Mouse (Mus musculus): ENCODE results near the gene Gm36028. TPM values are rescaled to one million over a fixed set of nuclear protein-coding genes. Genes with fewer than 3 reads are reported as not detected.
A peak's percentile ranks its signal among the peaks of the same experiment; 100 is the strongest.

Gm36028 gene
- not detected in 2 replicates for polyA plus RNA-seq (2011; ENCODE audit: insufficient read length, low read depth, missing spikeins)

GRCm38 (mm10) chr16:37861029-37861428 is at the start of gene Gm36028:
Gene Gm36028, minus strand, starts transcription at chr16:37861146.
- no peak for TF ChIP-seq POLR2A (IDR thresholded peaks at IDR 0.05; ENCODE audit: low read depth, low read length)
- no peak for TF ChIP-seq CTCF (IDR thresholded peaks at IDR 0.05; ENCODE audit: borderline replicate concordance, insufficient read depth, low read length)
- Histone ChIP-seq H3K4me1 (ENCODE audit: control insufficient read depth, insufficient read depth, low read length) (no peaks in the 10 kb centered on the region), H3K4me3 (ENCODE audit: insufficient read depth, low read length) (no peak within 1 kb of the TSS), H3K27ac (ENCODE audit: insufficient read depth, low read length) (no peak within 1 kb of the TSS)

DNA sequence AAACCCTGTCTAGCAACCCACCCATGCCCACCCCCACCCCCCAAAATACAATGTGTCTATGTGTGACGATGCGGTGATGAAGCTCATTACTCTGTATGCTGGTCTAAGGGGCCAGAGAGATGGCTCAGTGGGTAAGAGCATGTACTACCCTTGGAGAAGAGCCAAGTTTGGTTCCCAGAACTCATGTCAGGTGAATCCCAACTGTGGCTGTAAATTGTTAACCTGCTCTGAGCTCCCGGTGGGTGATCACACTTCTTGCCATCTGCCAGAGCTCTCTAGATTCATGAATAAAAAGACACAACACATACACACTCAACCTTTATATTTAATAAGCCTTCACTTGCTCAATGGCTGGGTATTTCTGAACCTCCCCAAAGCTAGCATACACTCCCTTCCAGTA is 45.5 kb upstream of the Gm36028 start:
- Histone ChIP-seq H3K4me3 (ENCODE audit: insufficient read depth, low read length) (no peak overlapping the region), H3K27ac (ENCODE audit: insufficient read depth, low read length) (no peak overlapping the region), H3K4me1 (ENCODE audit: control insufficient read depth, insufficient read depth, low read length) (no peaks in the 10 kb centered on the region)
- TF ChIP-seq POLR2A (IDR thresholded peaks at IDR 0.05; ENCODE audit: low read depth, low read length): no peak
- TF ChIP-seq CTCF (IDR thresholded peaks at IDR 0.05; ENCODE audit: borderline replicate concordance, insufficient read depth, low read length): no peak

- TF ChIP-seq CTCF (IDR thresholded peaks at IDR 0.05; ENCODE audit: borderline replicate concordance, insufficient read depth, low read length) (no peak), POLR2A (IDR thresholded peaks at IDR 0.05; ENCODE audit: low read depth, low read length) (no peak)
- no peaks in the 10 kb centered on the region for H3K4me1 ChIP-seq (ENCODE audit: control insufficient read depth, insufficient read depth, low read length)
- H3K27ac ChIP-seq (ENCODE audit: insufficient read depth, low read length): no peak overlapping the region
- H3K4me3 ChIP-seq (ENCODE audit: insufficient read depth, low read length): no peak overlapping the region
These were observed 40.4 kb upstream of the Gm36028 start for GRCm38 (mm10) chr16:37901318-37901717.

- H3K27ac ChIP-seq (ENCODE audit: insufficient read depth, low read length): no peak overlapping the region
- TF ChIP-seq CTCF (IDR thresholded peaks at IDR 0.05; ENCODE audit: borderline replicate concordance, insufficient read depth, low read length): no peak
- TF ChIP-seq POLR2A (IDR thresholded peaks at IDR 0.05; ENCODE audit: low read depth, low read length): no peak
- no peaks in the 10 kb centered on the region for H3K4me1 ChIP-seq (ENCODE audit: control insufficient read depth, insufficient read depth, low read length)
- H3K4me3 ChIP-seq (ENCODE audit: insufficient read depth, low read length): no peak overlapping the region
These were observed 38.4 kb upstream of the Gm36028 start for GRCm38 (mm10) chr16:37899357-37899756.

GRCm38 (mm10) chr16:37898790-37899189 is 37.8 kb upstream of the Gm36028 start:
- Histone ChIP-seq H3K4me1 (ENCODE audit: control insufficient read depth, insufficient read depth, low read length) (peaks cover 3% of the 10 kb centered on the region), H3K4me3 (ENCODE audit: insufficient read depth, low read length) (no peak overlapping the region), H3K27ac (ENCODE audit: insufficient read depth, low read length) (no peak overlapping the region)
- TF ChIP-seq CTCF (IDR thresholded peaks at IDR 0.05; ENCODE audit: borderline replicate concordance, insufficient read depth, low read length) (no peak), POLR2A (IDR thresholded peaks at IDR 0.05; ENCODE audit: low read depth, low read length) (no peak)

- H3K4me1 ChIP-seq (ENCODE audit: control insufficient read depth, insufficient read depth, low read length): peaks cover 6% of the 10 kb centered on the region
- H3K4me3 ChIP-seq (ENCODE audit: insufficient read depth, low read length): no peak overlapping the region
- no peak for TF ChIP-seq CTCF (IDR thresholded peaks at IDR 0.05; ENCODE audit: borderline replicate concordance, insufficient read depth, low read length)
- TF ChIP-seq POLR2A (IDR thresholded peaks at IDR 0.05; ENCODE audit: low read depth, low read length): no peak
- H3K27ac ChIP-seq (ENCODE audit: insufficient read depth, low read length): peak overlapping the region; percentile 15; the same call in 1 of the 2 replicates
These were observed 33.0 kb upstream of the Gm36028 start for GRCm38 (mm10) chr16:37893942-37894341.

DNA sequence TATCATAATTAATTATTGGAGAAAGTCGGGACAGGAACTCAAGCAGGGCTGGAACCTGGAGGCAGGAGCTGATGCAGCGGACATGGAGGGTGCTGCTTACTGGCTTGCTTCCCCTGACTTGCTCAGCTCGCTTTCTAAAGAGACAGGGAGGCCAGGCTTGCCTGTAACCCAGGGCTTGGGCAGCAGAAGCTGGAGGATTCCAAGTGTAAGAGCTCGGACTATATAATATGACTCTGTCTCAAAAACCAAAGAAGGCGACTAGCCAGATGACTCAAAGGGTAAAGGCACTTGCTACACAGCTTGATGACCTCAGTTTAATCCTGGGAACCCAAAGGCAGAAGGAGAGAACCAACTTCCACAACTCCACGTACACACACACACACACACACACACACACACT is 32.4 kb upstream of the Gm36028 start:
- TF ChIP-seq POLR2A (IDR thresholded peaks at IDR 0.05; ENCODE audit: low read depth, low read length) (no peak), CTCF (IDR thresholded peaks at IDR 0.05; ENCODE audit: borderline replicate concordance, insufficient read depth, low read length) (no peak)
- peak overlapping the region; percentile 42; the same call in 1 of the 2 replicates for H3K27ac ChIP-seq (ENCODE audit: insufficient read depth, low read length)
- H3K4me3 ChIP-seq (ENCODE audit: insufficient read depth, low read length): no peak overlapping the region
- peaks cover 6% of the 10 kb centered on the region for H3K4me1 ChIP-seq (ENCODE audit: control insufficient read depth, insufficient read depth, low read length)

DNA sequence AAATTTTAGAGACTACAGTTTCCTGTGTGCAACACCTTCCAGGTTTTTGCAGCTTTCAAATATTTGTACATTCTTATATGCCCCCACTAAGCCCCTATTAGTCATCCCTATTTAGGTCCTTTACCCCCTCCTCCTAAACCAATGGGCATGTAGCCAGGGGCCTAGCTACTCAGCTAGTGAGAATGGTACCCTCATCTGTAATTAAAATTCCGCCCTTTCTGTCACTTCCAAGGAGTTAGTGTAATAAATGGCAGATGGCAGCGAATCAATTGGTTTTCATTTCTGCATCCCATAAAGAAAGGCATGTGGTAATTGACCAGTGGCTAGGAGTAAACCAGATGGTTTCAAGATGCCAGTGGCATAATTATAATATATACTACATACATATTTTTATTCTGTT is 31.7 kb upstream of the Gm36028 start:
- Histone ChIP-seq H3K27ac (ENCODE audit: insufficient read depth, low read length) (no peak overlapping the region), H3K4me1 (ENCODE audit: control insufficient read depth, insufficient read depth, low read length) (peaks cover 6% of the 10 kb centered on the region), H3K4me3 (ENCODE audit: insufficient read depth, low read length) (no peak overlapping the region)
- no peak for TF ChIP-seq CTCF (IDR thresholded peaks at IDR 0.05; ENCODE audit: borderline replicate concordance, insufficient read depth, low read length)
- no peak for TF ChIP-seq POLR2A (IDR thresholded peaks at IDR 0.05; ENCODE audit: low read depth, low read length)

DNA sequence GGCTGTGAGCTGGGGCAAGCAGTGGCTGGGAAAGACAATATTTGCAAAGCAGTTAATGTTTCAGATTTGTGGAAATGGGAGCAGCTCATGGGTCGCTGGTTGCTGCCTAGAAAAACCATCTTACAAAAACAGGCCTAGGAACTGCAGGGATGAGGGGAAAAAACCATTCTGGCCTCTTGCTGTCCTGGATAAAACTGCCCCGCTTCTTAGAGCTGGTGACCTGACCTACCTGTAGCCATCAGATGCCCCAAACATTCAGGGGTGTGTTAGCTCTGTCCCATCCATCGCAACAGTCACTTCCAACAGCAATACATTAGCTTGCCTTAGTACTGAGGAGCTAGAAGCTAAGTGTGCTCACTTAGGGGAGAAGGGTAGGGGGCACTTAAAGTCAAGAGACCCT is 28.0 kb upstream of the Gm36028 start:
- Histone ChIP-seq H3K27ac (ENCODE audit: insufficient read depth, low read length) (no peak overlapping the region), H3K4me1 (ENCODE audit: control insufficient read depth, insufficient read depth, low read length) (peaks cover 5% of the 10 kb centered on the region), H3K4me3 (ENCODE audit: insufficient read depth, low read length) (no peak overlapping the region)
- no peak for TF ChIP-seq POLR2A (IDR thresholded peaks at IDR 0.05; ENCODE audit: low read depth, low read length)

DNA sequence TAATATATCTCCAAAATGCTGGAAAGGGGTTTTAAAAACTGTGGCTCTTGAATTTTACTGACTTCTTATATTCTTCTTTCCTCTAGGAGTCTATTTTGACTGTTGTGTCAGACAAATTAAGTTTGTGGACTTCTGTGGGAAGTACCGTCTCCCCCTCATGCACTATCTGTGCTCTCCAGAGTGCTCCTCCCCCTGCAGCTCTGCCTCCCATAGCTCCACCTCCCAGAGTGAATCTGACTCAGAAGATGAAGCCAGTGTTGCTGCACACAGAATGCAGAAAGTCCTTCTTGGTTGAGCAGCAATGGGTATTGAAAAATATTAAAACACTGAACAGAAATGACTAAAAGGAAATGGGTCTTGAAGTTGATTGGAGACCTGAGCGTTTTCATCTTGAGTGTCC is 20.2 kb upstream of the Gm36028 start:
- no peak overlapping the region for H3K4me3 ChIP-seq (ENCODE audit: insufficient read depth, low read length)
- H3K27ac ChIP-seq (ENCODE audit: insufficient read depth, low read length): no peak overlapping the region
- TF ChIP-seq CTCF (IDR thresholded peaks at IDR 0.05; ENCODE audit: borderline replicate concordance, insufficient read depth, low read length) (no peak), POLR2A (IDR thresholded peaks at IDR 0.05; ENCODE audit: low read depth, low read length) (no peak)
- H3K4me1 ChIP-seq (ENCODE audit: control insufficient read depth, insufficient read depth, low read length): peaks cover 8% of the 10 kb centered on the region

All from embryonic fibroblast, embryonic 13.5 days (primary cell).